Mouse (Mus musculus): ENCODE data around the gene Zkscan2. TPM values are rescaled to one million over a fixed set of nuclear protein-coding genes. Genes with fewer than 3 reads are reported as not detected.

The Zkscan2 gene
- polyA plus RNA-seq, 1 experiment from 2014 or later, result 5.8 TPM

Other genes starting within 250 kb of the Zkscan2 start
- 63.5 and 69.8 TPM in 2 replicates for gene Lcmt1, start 130.7 kb downstream of the Zkscan2 start, polyA plus RNA-seq (2014; fragmentation: Nextera tagmentation; extraction: Ambion mirVana)
- gene Arhgap17, start 130.5 kb downstream of the Zkscan2 start, polyA plus RNA-seq (2014; fragmentation: Nextera tagmentation; extraction: Ambion mirVana), result 28.1 and 32.9 TPM in 2 replicates
- gene Aqp8, start 38.2 kb downstream of the Zkscan2 start, polyA plus RNA-seq (2014; fragmentation: Nextera tagmentation; extraction: Ambion mirVana), result 1.2 and 1.4 TPM in 2 replicates

Measured in neural tube, embryonic 11.5 days (tissue).